Mouse (Mus musculus): Measurements from ENCODE around the gene Tmem223.
A peak's percentile ranks its signal among the peaks of the same experiment; 100 is the strongest.

Tmem223 gene

DNA sequence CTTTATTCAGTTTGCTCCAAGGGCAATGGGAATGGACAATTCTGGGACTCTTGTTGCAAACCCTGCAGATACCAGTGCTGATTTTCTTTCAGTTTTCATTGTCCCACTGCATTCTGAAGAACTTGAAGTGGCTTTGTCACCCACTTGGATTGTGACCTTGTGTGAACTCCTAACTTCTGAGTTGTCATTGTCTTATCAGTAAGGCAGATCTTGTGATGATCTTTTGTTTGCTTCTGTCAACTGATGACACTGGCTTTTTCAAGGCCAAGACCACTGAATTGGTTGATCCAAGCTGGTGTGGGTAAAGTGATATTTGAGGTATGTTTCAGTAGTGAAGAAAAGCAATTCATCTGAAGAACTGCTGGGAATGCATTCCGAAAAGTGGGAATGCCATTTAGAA, 25.4 kb upstream of the Tmem223 start:
- no peak for DNase-seq (ENCODE audit: low spot score)

DNA sequence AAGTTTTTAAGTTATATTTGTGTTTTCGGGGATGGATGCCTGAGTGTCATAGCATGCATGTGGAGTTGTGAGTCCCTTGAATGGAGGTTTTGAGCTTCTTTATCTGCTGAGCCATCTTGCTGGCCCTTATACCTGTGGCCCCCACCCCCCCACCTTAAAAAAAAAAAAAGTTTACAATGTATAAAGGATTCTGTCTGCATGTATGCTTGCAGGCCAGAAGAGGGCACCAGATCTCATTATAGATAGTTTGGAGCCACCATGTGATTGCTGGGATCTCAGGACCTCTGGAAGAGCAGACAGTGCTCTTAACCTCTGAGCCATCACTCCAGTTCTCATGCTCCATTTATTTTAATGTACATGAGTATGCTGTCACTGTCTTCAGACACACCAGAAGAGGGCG, 23.4 kb upstream of the Tmem223 start:
- no peak for DNase-seq (ENCODE audit: low spot score)

DNA sequence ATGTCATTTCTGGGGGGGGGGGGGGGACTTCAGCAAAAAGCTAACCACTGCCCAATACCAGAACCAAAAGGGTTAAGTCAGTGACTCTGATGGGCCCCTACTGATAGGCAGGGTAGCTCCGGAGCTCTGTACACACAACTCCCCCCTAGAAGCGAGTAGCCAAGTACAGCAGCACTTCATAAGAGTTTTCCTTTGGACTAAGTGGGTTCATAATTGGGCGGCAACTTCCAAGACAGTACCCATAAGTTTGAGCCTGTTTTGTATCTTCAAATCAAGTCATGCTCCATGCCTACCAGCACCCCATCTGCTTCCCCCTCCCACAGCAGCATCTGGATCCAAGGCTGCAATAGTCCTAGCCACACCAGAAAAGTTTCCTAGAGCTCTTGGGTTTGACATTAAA, 15.1 kb upstream of the Tmem223 start:
- no peak for DNase-seq (ENCODE audit: low spot score)

DNA sequence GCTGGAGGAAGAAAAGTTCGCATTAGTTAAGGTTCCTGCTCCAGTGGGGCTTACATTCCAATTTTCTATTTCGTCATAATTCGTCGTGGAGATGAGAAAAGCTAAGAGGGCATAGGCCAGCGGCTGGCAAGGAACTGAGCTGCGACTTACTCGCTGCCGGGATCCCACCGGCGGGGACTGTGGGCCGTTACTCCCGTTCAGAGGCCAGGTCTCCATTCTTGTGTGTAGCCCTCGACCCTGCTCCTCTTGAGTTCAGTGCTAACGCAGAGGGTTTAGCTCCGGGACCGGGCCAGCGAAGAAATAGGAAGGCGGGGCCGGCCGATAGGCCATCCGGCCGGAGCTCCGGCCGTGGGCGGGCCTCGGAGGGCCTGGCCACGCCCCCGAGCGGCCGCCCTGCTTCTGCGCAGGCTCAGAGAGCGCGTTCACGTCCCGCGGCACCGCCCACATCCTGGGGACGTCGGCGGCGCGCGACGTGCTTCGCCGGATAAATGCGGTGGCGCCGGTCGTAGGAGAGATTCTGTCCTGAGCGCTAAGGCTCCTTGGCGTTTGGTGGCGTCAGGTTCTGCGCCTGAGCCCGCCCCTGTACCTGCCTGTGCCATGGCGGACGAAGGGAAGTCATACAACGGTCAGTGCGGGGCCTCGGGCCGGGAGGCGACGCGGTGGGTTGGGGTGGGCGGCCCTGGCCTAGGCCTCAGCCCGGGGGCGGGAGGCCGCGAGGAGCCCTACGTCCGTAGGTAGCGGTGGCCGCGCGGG, 14.0 kb upstream of the Tmem223 start, which contains the start of gene Nxf1:
Gene Nxf1, plus strand, starts transcription at position 439 of the 753 bp plus-strand sequence.
- DNase-seq (ENCODE audit: low spot score) = peak; percentile 97

DNA sequence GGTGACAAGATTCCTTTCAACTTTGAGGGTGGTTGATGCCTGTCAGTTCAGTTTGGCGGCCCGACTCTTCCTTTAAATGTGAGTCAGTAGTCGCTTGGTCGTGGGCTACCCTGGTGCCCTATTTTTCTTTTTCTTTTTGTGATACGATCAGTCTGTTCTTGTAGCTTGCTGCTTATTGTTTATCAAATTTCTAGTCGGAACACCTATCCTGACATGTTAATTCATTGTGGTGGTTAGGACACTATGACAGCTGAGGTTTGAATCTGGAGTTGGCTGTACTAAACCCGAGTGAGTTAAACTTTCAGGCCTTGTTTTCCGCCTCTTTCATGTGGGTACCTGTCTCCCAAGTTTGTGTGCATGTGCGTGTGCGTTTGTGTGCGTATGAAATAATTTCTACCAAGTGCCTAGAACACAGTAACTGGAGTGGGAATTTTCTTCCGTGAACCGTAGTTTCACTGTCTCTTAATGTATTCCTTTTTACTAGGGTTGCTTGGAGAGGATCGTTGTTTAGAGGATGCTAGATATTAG, 13.3 kb upstream of the Tmem223 start:
- no peak for DNase-seq (ENCODE audit: low spot score)

DNA sequence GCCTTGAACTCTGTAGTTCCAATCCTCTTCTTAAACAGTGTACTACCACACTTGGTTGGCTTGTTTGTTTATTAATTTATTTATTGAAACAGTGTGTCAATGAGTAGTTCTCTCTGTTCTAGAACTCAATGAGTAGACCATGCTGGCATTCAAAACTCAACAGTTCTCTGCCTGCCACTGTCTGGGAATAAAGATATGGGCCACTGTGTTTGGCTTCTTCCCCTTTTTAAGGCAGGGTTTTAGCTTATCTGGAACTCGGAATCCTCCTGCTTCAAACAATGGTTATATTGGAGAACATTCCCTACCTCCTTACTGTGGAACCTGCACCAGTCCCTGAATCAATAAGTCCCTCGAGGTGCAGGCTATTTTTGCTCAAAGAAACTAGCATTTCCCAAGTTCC, 11.9 kb upstream of the Tmem223 start:
- no peak for DNase-seq (ENCODE audit: low spot score)

DNA sequence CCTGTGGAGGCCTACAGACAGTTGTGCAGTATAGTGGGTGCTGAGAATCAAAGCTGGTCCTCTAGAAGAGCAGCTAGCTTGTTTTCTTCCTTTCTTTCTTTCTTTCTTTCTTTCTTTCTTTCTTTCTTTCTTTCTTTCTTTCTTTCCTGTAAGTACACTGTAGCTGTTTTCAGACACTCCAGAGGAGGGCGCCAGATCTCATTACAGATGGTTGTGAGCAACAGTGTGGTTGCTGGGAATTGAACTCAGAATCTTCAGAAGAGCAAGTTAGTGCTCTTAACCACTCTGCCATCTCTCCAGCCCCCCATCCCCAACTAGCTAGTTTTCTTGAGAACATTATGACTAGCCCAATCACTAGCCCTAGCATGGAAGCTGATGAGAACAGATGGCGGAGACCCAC, 10.0 kb upstream of the Tmem223 start:
- no peak for DNase-seq (ENCODE audit: low spot score)

DNA sequence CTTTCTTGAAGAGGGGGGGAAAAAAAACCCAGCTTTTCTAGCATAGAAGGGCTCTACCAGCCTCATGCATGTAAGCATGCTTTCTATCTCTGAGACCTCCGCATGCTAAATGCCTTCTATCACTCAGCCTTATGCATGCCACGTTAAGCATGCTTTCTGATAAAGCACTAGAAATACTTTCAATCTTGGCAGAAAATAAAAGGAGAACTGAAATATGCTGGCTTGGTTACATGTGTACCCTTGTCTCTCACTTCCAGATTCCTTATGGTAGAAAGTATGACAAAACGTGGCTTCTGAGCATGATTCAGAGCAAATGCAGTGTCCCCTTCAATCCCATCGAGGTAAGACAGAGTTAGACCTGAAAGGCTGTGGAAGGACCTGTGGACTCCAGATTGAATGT, 7.5 kb upstream of the Tmem223 start:
- DNase-seq (ENCODE audit: low spot score) = no peak

DNA sequence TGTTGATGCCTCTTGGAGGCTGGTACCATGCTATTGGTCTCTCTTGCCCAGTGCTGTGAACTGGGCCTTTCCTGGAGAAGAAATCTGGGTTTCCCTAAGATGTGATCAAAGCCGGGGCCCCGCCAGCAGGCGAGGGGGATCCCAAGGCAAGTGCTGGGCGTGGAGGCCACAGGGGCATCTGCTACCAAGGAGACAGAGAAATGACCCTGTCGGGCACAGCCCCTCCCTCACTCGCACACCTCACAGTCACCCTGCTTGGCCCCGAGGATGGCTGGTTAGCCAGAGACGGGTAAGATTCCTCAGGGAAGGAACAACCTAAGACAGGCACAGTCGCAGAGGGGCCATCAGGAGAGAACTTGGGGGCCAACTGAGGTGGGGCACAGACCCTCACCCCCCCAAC, 5.2 kb upstream of the Tmem223 start:
- DNase-seq (ENCODE audit: low spot score) = no peak

DNA sequence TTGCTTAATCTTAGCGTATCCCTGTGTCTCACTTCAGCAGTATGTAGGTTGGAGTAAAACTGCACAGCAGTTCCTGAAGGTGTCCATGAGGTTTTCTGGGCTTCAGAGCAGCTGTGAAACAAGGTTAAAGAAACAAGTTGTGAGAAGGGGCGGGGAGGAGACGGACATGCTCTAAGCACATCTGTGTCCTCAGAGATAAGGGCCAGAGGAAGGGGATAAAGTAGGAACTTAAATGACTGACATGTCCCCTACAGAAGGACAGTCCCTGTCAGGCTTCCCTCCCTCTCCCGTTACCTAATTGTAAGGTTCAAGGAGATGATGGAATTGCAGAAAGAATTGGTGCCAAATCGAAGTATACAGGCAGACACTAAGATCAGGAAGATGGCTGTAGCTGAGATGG, 2.2 kb downstream of the Tmem223 start:
- DNase-seq (ENCODE audit: low spot score) = no peak

DNA sequence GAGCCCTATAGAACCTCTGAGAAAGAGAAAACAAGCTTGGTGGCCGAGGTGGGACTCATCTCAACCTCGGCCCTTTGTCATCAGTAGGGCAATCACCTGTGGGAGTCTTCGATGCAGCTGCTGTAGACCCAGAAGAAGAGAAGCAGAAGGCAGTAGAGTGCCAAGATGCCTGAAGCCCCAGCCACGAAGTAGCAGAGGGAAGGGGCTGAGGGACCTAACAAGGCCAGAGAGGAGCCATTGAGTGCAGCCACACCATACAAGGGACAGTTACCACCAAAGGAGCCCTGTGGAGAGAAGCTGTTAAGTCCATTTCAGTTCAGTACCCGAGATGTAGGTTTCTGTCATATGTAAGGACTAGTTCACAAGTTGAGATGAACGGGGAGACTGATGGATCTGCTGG, 2.6 kb downstream of the Tmem223 start:
- peak; percentile 16 for DNase-seq (ENCODE audit: low spot score)

DNA sequence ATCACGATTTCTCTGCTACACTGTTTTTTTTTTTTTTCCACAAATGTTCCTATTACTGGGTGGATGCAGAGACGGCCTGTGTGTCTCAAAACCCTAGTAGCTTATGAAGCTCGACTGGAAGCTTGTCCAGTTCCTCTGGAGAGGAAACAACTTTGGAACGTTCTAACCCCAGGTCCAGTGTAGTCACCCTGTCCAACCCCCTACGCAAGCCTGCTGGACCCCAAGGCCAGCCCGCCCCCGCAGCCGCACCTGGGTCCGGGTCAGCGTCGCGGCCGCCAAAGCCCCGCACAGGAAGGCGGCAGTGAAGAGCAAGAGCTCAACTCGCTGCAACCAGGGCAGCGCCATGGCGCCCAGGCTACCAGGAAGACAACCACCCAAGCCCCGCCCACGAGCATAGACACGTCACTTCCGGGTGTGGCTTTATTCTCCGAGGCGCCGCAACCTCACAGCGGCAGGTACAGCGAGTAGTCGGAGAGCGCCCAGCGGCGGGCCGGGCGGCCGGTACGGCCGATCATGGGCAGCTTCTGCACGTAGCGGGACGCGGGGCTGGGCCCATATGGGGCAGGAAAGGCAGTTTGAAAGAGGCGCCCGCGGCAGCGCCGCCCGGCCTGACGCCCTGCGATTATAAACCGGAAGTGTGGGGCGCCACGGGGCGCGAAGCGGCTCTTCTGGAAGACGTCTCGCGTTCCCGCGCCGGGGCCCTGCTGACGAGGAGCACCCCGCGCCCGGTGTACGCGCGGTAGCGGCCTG, 3.5 kb downstream of the Tmem223 start, which contains the start of gene Tmem179b:
Gene Tmem179b, minus strand, starts transcription at position 382 of the 750 bp plus-strand sequence.
- DNase-seq (ENCODE audit: low spot score) = peak; percentile 97

DNA sequence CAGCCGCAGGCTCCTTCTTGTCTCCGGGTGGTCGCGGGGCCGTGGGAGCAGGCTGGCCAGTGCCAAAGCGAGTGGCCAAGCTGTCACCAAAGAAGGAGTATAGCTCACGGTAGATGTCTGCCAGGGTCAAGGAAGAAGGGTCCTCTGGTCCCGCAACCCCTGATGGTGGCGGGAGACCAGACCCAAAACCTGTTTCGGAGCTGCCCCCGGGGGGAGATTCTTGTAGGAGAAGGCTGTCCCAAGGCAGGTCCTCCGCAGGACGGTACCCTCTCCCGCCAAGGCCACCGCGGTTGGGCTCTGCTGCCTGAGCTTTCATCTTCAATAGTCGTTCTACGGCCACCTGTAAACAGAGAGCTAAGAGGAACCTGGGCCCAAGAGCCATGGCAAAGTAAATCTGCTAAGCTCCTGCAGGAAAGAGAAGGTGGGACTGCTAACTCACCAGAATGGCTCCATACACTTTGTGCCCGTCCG, 4.2 kb downstream of the Tmem223 start:
- peak; percentile 22 for DNase-seq (ENCODE audit: low spot score)

DNA sequence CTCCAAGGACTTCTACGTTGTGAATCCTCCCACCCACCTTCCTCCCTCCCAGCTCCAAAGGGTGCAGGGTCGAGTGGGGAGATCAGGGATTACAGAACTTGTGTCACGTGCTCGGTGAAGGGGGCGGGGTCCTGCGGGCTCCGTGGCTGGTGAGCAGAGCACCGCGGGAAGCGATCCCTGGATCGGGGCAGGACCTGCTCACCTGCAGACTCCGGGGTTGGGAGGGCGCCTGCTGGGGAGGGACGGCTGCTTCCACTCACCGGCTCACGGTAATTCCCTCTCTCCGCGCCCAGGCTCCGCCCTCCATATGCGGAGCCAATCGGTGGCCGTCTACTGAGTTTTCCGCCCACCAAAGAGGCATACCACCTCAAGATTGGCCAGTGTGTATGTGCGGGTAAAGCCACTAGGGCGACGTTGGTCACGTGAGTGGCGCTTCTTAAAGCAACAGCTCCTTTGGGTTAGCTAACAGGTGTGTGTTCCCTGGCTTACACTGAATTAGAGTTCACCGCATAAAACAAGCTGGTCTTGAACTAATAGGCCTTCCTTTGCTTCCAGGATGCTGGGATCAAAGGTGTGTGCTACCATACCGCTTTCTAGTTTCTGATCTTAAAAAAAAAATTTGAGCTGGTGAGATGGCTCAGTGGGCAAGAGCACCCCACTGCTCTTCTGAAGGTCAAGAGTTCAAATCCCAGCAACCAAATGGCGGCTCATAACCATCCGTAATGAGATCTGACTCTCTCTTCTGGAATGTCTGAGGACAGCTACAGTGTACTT, 15.4 kb downstream of the Tmem223 start, which contains the start of gene Taf6l:
Gene Taf6l, minus strand, starts transcription at position 410 of the 774 bp plus-strand sequence.
- DNase-seq (ENCODE audit: low spot score) = peak; percentile 97

DNA sequence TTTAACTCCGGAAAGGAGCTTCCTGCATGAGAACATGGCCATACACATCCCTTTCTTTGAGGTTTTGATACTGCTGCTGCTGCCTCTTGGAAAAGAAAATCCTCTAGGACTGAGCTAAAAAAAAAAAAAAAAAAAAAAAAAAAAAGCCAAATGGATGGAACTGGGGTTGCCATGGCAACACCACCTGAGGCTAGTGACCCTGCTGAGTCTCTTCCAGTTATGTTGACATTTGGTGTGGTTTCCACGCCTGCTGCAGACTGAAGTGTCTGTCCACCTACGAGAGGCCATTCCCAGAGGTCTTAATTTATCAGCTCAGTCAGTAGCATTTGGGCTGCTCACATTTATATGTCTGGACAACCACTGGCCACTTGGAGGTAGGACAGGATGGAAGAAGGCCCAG, 17.7 kb downstream of the Tmem223 start:
- DNase-seq (ENCODE audit: low spot score) = peak; percentile 66

DNA sequence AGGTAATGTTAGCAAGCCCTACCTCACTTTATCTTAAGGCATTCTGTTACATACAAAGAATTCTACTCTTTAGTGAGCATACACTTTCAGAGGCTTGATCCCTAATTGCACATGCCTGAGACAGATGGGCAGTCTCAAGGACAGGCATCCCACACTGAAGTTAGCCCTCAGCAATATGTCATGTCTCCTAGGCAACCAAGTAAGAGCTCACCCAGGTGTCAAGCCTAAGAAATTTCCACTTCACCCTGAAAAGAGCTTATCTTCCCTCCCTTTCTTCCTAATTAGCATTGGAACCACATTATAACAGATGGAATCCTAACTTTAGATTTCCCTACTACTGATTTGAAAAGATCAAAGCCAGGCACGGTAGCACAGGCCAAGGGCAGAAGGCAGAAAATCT, 18.4 kb downstream of the Tmem223 start:
- no peak for DNase-seq (ENCODE audit: low spot score)

DNA sequence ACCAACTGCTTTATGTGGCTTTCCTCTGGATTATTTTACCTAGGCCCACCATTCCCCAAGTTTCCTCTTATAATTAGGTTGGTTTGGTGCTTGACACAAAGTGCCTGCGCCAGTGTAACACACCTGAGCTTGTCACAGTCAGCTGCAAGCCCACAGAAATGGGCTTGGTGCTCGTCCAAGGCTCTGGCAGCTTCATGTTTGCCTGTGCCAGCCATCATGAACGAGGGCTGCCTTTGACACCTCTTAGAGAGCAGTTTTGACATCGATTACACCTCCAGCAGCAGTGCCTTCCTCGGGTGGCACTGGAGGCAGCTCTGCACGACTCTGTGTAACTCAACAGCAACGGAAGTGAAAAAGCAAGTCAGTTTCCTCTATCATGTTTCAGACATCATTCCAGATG, 19.4 kb downstream of the Tmem223 start:
- no peak for DNase-seq (ENCODE audit: low spot score)

DNA sequence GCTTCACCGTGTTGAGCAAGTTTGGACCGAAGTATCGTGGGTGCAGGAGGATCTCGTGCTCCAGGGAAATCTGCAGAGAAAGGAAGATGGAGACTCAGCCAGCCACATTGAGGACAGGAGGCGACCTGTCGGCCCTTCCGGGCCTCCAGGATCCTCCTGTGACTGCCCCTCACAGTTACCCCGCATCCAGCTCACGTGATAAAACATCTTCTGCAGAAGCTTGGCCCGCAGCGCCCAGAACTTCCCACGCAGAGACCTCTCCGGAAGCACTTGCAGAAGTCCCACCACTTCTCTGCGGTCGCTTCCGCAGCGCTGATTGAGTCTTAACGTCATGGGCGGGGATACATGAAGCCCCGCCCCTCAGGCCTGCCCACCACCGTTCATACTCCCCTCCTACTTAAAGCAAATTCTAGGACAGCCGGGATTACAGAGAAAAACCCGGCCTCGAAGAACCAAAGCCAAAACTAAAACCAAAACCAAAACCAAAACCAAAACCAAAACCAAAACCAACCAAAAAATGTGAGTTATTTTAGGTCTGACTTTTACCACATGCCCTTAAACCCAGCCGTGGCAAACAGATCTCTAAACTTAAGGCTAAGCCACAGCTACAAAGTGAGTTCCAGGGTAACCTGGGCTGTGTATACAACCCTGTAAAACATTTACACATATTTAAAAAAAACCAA, 27.6 kb downstream of the Tmem223 start, which contains the start of gene Polr2g:
Gene Polr2g, minus strand, starts transcription at position 314 of the 683 bp plus-strand sequence.
- peak; percentile 93 for DNase-seq (ENCODE audit: low spot score)

DNA sequence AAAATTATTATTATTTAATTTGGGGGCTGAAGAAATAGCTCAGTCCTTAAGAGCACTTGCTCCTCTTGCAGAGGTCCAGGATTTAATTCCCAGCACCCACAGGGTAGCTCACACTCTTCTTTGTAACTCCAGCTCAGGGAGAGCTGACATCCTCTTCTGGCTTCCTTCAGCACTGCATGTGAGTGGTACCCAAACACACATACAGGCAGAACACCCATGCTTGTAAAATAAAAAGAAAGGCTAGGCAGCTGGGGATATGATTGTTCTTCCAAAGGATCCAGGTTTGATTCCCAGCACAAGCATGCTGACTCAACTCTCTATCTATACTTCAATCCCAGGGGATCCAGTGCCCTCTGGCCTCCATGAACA, 28.1 kb downstream of the Tmem223 start:
- no peak for DNase-seq (ENCODE audit: low spot score)

DNA sequence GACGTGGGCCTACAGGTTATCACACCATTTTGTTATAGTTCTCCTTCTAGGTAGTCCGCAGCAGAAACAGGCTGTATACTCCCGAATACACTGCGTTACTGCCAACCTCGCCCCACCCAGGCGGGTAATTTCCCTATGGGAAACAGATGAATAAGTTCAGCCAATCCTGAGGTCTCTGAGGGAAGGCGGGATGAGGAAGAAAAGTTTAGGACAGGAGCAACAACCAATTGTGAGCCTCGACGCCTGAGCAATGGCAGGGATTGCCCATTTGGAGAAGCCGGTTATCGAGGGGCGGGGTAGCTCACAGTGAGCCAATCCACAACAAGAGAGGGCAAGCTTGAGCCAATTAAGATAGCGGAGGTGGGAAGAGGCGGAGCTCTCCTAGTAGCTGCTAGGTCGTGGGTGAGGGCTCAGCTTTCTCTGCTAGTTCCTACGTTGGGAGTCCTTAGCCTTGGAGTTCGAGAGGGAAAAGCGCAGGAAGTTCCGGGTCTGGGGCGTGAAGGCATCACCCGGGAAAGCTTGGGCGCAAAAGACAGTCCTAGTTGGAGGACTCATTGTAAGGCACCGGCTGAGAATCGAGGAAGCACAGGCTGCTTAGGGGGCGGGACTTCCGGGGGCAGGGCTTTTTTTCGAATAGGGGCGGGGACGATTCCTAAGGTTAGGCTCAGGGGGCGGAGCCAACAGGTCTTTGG, 31.5 kb downstream of the Tmem223 start, which contains the start of gene Zbtb3:
Gene Zbtb3, plus strand, starts transcription at position 426 of the 692 bp plus-strand sequence.
- peak; percentile 97 for DNase-seq (ENCODE audit: low spot score)

Data from embryo, embryonic 10 days (tissue).